Mouse (Mus musculus) layer of hippocampus, adult 18-20 months (tissue): ENCODE data around the gene Zfp52. TPM values are rescaled to one million over a fixed set of nuclear protein-coding genes. Genes with fewer than 3 reads are reported as not detected.

Source experiments
- DNase-seq, 2 experiments: peaks; one replicate each; pipeline ENCODE4 v3.0.0; 2022; ENCODE audit warnings: low spot score in 2 of 2
- long read RNA-seq: library from polyadenylated mRNA; stranded (forward); transcript quantifications from one replicate; pipeline ENCODE4 v2.0.0, GENCODE M21; 2021
- total RNA-seq, 2 experiments: library from RNA; stranded (reverse); gene quantifications; 2 replicates each; pipeline ENCODE4 v1.2.3; 2021

The Zfp52 gene
- 1 to 10 TPM; 8.0 TPM for total RNA-seq
- long read RNA-seq, transcript Zfp52-202 (5 exons, 3,164 nt) = major isoform, 10 of 16 reads
- long read RNA-seq, partial matches to known transcripts = 0 of 16 reads
- long read RNA-seq, other reads (novel, unspliced or antisense) = 6 of 16 reads

- peak; percentile 54 to 69 for DNase-seq
Measured at GRCm38 (mm10) chr17:21535096-21536001, at the start of gene Zfp52. Gene Zfp52, plus strand, starts transcription at chr17:21535539.

GRCm38 (mm10) chr17:21488760-21489499 lies 46.4 kb upstream of the Zfp52 start, which contains the start of gene Zfp53:
Gene Zfp53, plus strand, starts transcription at chr17:21488998.
- DNase-seq = peak; percentile 79 to 85

DNA sequence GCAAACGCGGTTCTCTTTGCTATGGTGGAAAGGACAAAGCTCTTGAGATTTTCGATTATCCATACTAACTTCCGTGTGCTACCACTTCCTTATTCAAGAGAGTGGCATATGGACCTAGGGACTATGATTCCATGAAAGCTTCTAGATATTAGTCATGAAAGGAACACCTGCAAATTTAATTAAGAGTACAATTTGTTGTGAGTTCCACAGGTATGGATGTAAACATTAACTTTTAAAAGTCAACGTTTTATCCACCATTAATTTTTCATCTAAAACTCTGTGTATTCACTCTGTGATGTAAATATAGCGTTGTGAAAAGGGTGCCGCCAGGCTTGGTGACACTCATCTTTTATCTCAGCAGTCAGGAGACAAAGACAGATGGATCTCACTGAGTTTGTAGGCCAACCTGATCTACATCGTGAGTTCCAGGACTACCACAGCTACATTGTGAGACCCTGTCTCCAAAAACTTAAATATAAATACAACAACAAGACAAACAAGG lies 45.8 kb upstream of the Zfp52 start:
- DNase-seq = no peak

DNA sequence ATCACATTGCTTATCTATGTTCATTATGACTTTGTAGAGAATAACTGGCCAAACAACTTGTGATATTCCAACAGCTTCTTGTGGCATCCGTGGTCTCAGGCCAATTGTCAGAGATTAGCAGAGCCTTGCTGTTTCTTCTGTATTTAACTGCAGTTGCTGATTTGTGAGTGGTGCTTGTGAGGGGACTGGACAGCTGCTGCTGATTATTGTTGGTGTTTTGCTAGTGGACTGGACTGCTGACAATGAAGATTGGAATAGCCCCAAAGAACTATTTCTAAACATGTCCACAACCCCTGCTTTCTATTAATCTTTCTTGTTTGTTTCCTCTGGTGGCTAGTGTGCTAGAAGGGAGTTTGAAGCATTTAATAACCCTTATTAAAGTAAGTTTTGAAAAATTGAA lies 34.0 kb upstream of the Zfp52 start:
- DNase-seq = no peak

- DNase-seq = no peak
Measured at GRCm38 (mm10) chr17:21504524-21504923, 30.8 kb upstream of the Zfp52 start.

DNA sequence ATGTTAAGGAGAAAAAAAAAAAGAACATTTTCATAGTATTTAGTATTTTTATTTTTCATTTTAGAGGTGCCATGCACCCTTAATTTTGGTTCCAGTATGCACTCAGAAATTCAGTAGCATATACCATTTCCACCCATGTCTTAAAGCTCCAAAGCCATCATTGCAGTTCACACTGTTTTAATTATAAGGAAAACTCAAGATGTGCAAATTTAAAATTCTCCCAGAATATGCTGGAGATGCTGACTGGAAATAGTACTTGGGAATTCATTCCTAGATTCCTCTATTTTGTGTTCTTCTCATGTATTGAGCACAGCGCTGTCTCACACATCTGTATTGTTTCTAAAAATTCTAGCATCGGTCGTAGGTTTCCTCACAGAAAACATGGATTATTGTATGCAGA lies 29.1 kb upstream of the Zfp52 start:
- no peak for DNase-seq

DNA sequence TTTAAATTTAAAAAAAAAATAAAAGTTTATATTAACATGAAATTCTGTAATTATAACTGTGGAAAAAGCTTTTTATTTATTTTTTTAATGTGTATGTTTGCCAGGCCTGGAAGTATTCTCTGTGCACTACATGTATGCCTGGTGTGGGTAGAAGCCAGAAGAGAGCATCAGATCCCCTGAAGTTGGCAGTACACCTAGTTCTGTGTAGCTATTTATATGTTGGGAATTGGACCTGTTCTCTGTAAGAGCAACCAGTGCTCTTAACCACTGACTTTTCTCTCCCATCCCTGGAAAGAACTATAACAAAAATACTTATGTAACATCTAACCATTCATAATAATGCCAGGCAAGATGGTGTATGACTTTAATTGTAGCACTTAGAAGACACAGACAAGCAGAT lies 25.6 kb upstream of the Zfp52 start:
- DNase-seq = peak in 1 of 2 experiments; percentile 13

- peak; percentile 41 to 87 for DNase-seq
Measured at GRCm38 (mm10) chr17:21515403-21516105, 19.8 kb upstream of the Zfp52 start.

DNA sequence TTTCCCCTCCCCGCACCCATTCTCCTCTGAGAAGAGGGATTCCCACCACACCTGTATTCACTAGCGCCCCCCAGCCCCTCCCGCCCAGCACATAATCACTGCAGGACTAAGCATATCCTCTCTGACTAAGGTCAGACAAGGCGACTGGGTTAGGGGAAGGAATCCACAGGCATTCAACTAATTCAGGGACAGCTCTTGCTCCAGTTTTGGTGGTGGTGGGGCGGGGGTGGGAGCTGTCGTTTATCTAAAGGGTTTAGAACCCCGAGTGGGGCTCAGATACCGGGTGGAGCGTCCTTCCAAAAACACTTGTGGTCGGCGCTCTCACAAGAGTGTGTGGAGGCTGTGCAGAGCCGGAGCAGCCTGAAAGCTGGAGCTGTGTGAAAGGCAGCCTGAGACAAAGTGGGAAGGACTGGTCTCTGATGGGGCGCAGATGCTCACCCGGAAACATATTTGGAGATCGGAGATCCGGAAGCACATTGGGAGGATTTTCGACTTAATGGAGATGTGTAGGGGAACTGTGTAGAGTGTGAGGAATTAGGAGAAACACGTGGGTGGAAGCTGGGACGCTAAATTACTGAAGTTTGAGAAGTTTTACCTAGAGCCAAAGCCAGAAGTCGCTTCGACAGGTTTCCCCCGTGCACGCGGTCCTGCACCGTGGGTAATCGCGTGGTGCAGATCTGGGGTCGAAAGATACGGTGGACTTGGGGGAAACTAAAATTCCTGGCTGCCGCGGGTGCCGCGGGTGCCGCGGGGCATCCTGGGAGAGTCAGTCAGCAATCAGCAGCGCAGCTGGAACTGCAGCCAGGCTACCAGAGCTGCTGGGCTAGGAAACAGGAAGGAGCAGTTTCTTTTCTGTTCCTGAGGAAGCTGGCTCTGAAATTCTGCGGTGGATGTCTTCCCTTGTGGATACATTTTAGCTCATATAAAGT lies 18.9 kb upstream of the Zfp52 start:
- peak; percentile 37 to 72 for DNase-seq

GRCm38 (mm10) chr17:21517130-21517671 lies 18.1 kb upstream of the Zfp52 start:
- no peak for DNase-seq

DNA sequence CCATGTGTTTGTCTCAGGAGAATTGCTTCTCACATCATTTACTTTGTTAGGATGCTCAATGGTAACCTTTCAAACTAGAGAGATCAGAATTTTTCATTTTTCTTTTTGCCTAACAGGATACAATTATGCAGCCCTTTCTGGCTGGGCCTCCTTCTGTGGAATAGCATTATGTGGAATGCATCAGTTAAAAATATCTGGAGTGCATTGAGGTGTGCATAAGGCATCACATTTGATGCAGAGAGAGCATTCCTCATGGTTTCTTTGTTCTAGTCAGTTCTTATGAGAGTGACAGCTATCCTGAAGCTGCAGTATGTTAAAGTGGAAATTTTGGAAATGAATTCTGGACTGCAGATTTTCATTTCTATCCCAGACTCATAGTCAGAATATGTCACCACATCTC lies 9.1 kb upstream of the Zfp52 start:
- DNase-seq = no peak

- DNase-seq = no peak
Measured at GRCm38 (mm10) chr17:21530645-21531330, 4.6 kb upstream of the Zfp52 start.

DNA sequence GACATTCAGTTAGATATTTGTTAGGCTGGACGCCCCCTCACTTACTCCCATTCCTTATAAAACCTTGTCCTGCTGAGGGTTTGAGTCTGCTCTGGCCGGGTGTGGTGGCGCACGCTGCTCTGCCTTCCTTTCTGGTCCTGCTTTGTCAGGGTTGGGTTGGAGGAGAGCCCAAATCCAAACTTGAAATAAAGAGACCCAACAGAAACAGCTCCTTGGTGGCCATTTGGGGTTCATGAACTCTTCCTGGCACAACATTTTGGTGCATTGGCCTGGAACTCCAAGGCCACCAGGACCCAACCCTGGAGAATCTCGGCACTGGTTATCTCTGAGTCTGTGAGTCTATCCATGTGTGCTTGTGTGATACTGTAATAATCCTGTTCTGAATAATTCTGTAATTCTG lies 3.7 kb upstream of the Zfp52 start:
- DNase-seq = peak in 1 of 2 experiments; percentile 32

- DNase-seq = peak; percentile 47 to 82
Measured at GRCm38 (mm10) chr17:21532101-21532951, 3.0 kb upstream of the Zfp52 start.

GRCm38 (mm10) chr17:21533961-21534360 lies 1.4 kb upstream of the Zfp52 start:
- no peak for DNase-seq

GRCm38 (mm10) chr17:21534460-21535095 lies 761 bp upstream of the Zfp52 start:
- DNase-seq = peak in 1 of 2 experiments; percentile 88

GRCm38 (mm10) chr17:21536096-21536495 lies 757 bp downstream of the Zfp52 start:
- no peak for DNase-seq

GRCm38 (mm10) chr17:21536676-21537075 lies 1.3 kb downstream of the Zfp52 start:
- no peak for DNase-seq
